Mouse (Mus musculus) embryonic facial prominence, embryonic 11.5 days (tissue): ENCODE measurements around the gene Rbm20. TPM values are rescaled to one million over a fixed set of nuclear protein-coding genes. Genes with fewer than 3 reads are reported as not detected.

ENCODE experiments used
- ATAC-seq: fragments of 200-750 bp; cut with Nextera tagmentation; replicated peaks from 2 replicates; pipeline ENCODE4 v1.8.0; 2017; ENCODE audit warnings: low read depth; ENCODE audit not compliant: insufficient number of reproducible peaks, low FRiP score, low TSS enrichment
- DNase-seq: peaks from one replicate; pipeline ENCODE4 v3.0.0-alpha.2; 2015; ENCODE audit warnings: low spot score
- H3K27ac ChIP-seq: fragments of 300-500 bp; sonication (generic); replicated peaks from 2 replicates; pipeline ENCODE4 v1.5.1; 2014; ENCODE audit warnings: mild to moderate bottlenecking, low read depth, low read length, control low read depth
- H3K27me3 ChIP-seq: fragments of 300-500 bp; sonication (generic); 2 replicates; pipeline ENCODE4 v1.6.1; 2014; ENCODE audit warnings: mild to moderate bottlenecking, low read length, moderate library complexity, mixed read lengths; ENCODE audit not compliant: control insufficient read depth, insufficient read depth
- H3K36me3 ChIP-seq: fragments of 300-500 bp; sonication (generic); replicated peaks from 2 replicates; pipeline ENCODE4 v1.6.1; 2014; ENCODE audit warnings: low read depth, mild to moderate bottlenecking, low read length, moderate library complexity, mixed read lengths; ENCODE audit not compliant: control insufficient read depth, insufficient read depth
- H3K4me1 ChIP-seq: fragments of 300-500 bp; sonication (generic); 2 replicates; pipeline ENCODE4 v1.6.1; 2014; ENCODE audit warnings: low read length, mixed read lengths; ENCODE audit not compliant: control insufficient read depth, insufficient read depth
- H3K4me2 ChIP-seq: fragments of 300-500 bp; sonication (generic); 2 replicates; pipeline ENCODE4 v1.6.1; 2014; ENCODE audit warnings: low read depth, mild to moderate bottlenecking, control low read depth, low read length, moderate library complexity
- H3K4me3 ChIP-seq: fragments of 300-500 bp; sonication (generic); 2 replicates; pipeline ENCODE4 v1.5.1; 2014; ENCODE audit warnings: low read depth, low read length, control low read depth
- H3K9ac ChIP-seq: fragments of 300-500 bp; sonication (generic); replicated peaks from 2 replicates; pipeline ENCODE4 v1.6.1; 2014; ENCODE audit warnings: mild to moderate bottlenecking, control low read depth, low read length
- H3K9me3 ChIP-seq: fragments of 300-500 bp; sonication (generic); replicated peaks from 2 replicates; pipeline ENCODE4 v1.6.1; 2016; ENCODE audit warnings: mild to moderate bottlenecking, low read length, inconsistent platforms, mixed read lengths; ENCODE audit not compliant: control insufficient read depth
- WGBS: fragments of 180-500 bp; shearing (Covaris S2); extraction: QIAGEN DNeasy Blood & Tissue Kit; methylation state at CpG from one replicate; pipeline ENCODE4 v1.1.7; 2014; 5-methylcytosine and 5-hydroxymethylcytosine counted together
- polyA plus RNA-seq: library from polyadenylated mRNA; unstranded; fragments of >200 nt; fragmentation: Nextera tagmentation; extraction: Ambion mirVana; gene quantifications from 2 replicates; pipeline ENCODE4 v1.2.1, GENCODE M21; 2014

Gene Rbm20
- polyA plus RNA-seq, 1 experiment from 2014 or later: 1.1 TPM

DNA sequence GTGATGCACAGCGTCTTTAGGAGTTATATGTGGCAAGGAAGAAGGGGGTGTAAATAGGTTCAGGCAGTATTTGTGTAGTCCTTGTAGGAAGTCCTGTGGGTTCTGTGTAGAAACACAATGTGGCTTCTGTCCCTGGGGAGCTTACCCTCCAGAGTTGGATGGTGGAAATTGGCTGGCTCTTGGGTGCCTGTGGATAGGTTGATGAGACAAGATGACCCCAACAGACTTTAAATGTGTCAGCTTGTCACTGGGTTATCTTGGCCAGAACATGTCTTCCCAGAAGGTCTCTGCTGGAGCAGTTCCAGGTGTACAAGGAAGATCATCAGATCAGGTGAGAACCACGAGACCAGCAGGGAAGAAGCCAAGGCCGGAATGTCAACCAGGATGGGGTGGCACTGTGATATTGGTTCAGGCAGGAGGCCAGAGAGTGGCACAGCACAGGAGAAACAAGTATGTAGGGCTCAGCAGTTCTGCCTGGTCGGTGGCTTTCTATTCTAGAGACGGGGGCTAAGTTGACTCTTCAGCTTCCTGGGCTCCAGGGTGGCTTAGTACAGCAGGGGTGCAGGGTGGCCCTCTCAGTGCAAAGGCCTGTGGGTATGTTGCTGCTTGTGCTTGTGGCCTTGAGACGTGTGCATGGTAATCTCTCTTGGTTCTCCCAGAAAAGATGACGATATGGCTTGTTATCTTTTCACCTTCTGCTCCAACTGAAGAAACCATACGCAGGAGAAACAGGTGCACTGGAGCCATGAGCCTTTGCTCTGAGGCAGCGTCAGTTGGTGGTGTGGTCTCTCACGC, 209.7 kb downstream of the Rbm20 start:
- no peak overlapping the region for H3K27ac ChIP-seq
- H3K4me1 ChIP-seq: no peaks in the 10 kb centered on the region; the same call in 1 of the 2 replicates
- H3K4me3 ChIP-seq: no peak overlapping the region
- no peaks in the 10 kb centered on the region for H3K36me3 ChIP-seq
- DNase-seq: no peak
- H3K4me2 ChIP-seq: no peak overlapping the region
- ATAC-seq: no peak
- H3K27me3 ChIP-seq: no peaks in the 10 kb centered on the region
- no peaks in the 10 kb centered on the region for H3K9me3 ChIP-seq
- no peak overlapping the region for H3K9ac ChIP-seq
- 88% methylated on average over 10 of the region's 10 CpGs for WGBS

GRCm38 (mm10) chr19:53887822-53888221, 210.7 kb downstream of the Rbm20 start:
- H3K4me1 ChIP-seq: no peaks in the 10 kb centered on the region; the same call in 1 of the 2 replicates
- no peak overlapping the region for H3K4me3 ChIP-seq
- DNase-seq (no peak), ATAC-seq (no peak)
- 86% methylated on average over 3 of the region's 3 CpGs for WGBS
- H3K36me3 ChIP-seq: no peaks in the 10 kb centered on the region
- no peaks in the 10 kb centered on the region for H3K9me3 ChIP-seq
- H3K9ac ChIP-seq: no peak overlapping the region
- no peak overlapping the region for H3K27ac ChIP-seq
- no peaks in the 10 kb centered on the region for H3K27me3 ChIP-seq
- no peak overlapping the region for H3K4me2 ChIP-seq

GRCm38 (mm10) chr19:53888331-53888730, 211.2 kb downstream of the Rbm20 start:
- Histone ChIP-seq H3K4me1 (no peaks in the 10 kb centered on the region; the same call in 1 of the 2 replicates), H3K9ac (no peak overlapping the region), H3K27me3 (no peaks in the 10 kb centered on the region), H3K27ac (no peak overlapping the region), H3K36me3 (no peaks in the 10 kb centered on the region), H3K4me3 (no peak overlapping the region), H3K4me2 (no peak overlapping the region), H3K9me3 (no peaks in the 10 kb centered on the region)
- ATAC-seq: no peak
- 89% methylated on average over 9 of the region's 9 CpGs for WGBS
- DNase-seq: no peak

DNA sequence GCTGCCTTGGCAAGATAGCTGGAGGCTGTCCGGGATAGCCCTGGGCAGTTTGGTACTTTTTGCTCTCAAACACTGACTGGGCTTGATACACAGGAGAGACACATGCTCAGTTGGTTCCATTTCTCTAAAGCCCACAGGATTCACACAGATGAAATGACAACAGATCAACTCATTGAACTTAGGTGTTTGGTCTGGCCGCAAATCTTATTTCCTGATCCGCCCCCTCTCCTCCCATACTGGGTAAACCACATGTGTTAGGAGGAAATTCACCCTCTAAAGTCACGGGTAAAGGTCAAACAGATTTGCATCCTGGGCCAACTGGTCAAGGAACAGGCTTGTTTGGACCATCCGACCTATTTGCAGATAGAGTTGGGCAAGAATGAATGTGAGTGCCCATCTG, 212.4 kb downstream of the Rbm20 start:
- DNase-seq: no peak
- H3K27ac ChIP-seq: no peak overlapping the region
- no peak for ATAC-seq
- H3K4me2 ChIP-seq: no peak overlapping the region
- WGBS: 70% methylated on average over 5 of the region's 5 CpGs
- no peaks in the 10 kb centered on the region; the same call in 1 of the 2 replicates for H3K4me1 ChIP-seq
- H3K27me3 ChIP-seq: no peaks in the 10 kb centered on the region
- H3K9me3 ChIP-seq: no peaks in the 10 kb centered on the region
- no peak overlapping the region for H3K4me3 ChIP-seq
- H3K36me3 ChIP-seq: no peaks in the 10 kb centered on the region
- no peak overlapping the region for H3K9ac ChIP-seq

- no peak overlapping the region for H3K4me2 ChIP-seq
- H3K9ac ChIP-seq: no peak overlapping the region
- H3K4me3 ChIP-seq: no peak overlapping the region
- H3K27me3 ChIP-seq: no peaks in the 10 kb centered on the region
- WGBS: 60% methylated on average over 5 of the region's 5 CpGs
- no peak overlapping the region for H3K27ac ChIP-seq
- H3K4me1 ChIP-seq: no peaks in the 10 kb centered on the region; the same call in 1 of the 2 replicates
- DNase-seq (no peak), ATAC-seq (no peak)
- no peaks in the 10 kb centered on the region for H3K36me3 ChIP-seq
- no peaks in the 10 kb centered on the region for H3K9me3 ChIP-seq
Observed at GRCm38 (mm10) chr19:53890274-53890673, 213.2 kb downstream of the Rbm20 start.

DNA sequence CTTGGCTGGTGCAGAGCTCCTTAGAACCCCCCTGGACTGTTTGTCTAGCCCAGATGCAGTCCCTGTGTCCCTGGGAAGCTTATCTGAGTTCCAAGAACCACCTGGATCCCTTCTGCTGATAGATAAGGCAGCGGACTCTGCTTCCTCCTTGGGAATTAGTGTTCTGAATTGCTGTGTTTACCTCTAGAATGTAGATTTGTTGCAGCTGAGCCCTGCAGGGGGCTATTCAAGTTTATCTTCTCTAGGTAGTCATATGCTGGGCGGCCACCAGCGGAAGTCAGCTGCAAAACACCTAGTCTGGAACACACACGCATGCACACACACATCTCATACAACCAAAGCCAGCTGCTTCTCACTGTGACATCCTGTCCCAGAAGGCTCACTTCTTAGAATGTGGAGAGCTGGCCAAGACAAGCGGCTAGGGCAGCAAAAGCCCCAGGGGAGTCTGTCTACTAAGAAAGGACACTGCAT, 213.7 kb downstream of the Rbm20 start:
- no peak overlapping the region for H3K4me2 ChIP-seq
- H3K27me3 ChIP-seq: no peaks in the 10 kb centered on the region
- no peak overlapping the region for H3K9ac ChIP-seq
- WGBS: 80% methylated on average over 5 of the region's 5 CpGs
- H3K36me3 ChIP-seq: no peaks in the 10 kb centered on the region
- H3K4me3 ChIP-seq: no peak overlapping the region
- no peak overlapping the region for H3K27ac ChIP-seq
- no peaks in the 10 kb centered on the region for H3K9me3 ChIP-seq
- no peaks in the 10 kb centered on the region for H3K4me1 ChIP-seq
- DNase-seq: no peak
- ATAC-seq: no peak

- DNase-seq (no peak), ATAC-seq (no peak)
- Histone ChIP-seq H3K4me3 (no peak overlapping the region), H3K4me1 (no peaks in the 10 kb centered on the region), H3K27me3 (no peaks in the 10 kb centered on the region), H3K36me3 (no peaks in the 10 kb centered on the region), H3K27ac (no peak overlapping the region), H3K4me2 (no peak overlapping the region), H3K9ac (no peak overlapping the region), H3K9me3 (no peaks in the 10 kb centered on the region)
- 88% methylated on average over 2 of the region's 2 CpGs for WGBS
Observed at GRCm38 (mm10) chr19:53891569-53891968, 214.5 kb downstream of the Rbm20 start.

GRCm38 (mm10) chr19:53892061-53892460, 215.0 kb downstream of the Rbm20 start, which contains the start of gene Pdcd4:
Gene Pdcd4, plus strand, starts transcription at chr19:53892231.
- Histone ChIP-seq H3K9ac (no peak within 1 kb of the TSS), H3K27ac (no peak within 1 kb of the TSS), H3K27me3 (no peaks in the 10 kb centered on the region), H3K4me2 (no peak within 1 kb of the TSS), H3K9me3 (no peaks in the 10 kb centered on the region), H3K4me1 (no peaks in the 10 kb centered on the region), H3K36me3 (no peaks in the 10 kb centered on the region), H3K4me3 (no peak within 1 kb of the TSS)
- DNase-seq: no peak
- 57% methylated on average over 3 of the region's 3 CpGs for WGBS
- ATAC-seq: no peak
